Comparison of ENCODE assay signal across 9 mouse cellular contexts in the genomic region with DNA sequence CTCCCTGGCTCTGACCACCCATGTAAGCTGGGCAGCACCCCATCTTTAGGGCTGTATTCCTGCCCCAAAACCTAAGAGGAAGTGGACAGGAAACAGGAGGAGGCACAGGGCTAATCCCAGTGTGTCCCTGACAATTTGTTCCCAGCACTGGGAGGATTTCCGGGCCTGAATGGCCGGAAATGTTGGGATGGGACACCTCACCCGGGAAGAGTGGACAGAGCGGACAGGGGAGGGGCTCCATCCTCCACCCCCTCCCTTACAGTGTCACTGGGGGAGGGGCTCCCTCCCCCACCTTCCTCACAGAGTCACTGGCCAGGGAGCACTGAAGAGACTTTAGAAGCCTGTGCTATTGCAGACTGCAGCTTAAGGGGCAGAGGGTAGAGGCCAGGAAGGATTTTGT. TPM values are rescaled to one million over a fixed set of nuclear protein-coding genes. Genes with fewer than 3 reads are reported as not detected.
DNase-seq lines count a peak whose midpoint lies in the region; ATAC-seq and TF ChIP-seq lines count a peak whose summit lies in the region.
"Had no signal": no experiment of that assay in that cellular context is flagged by ENCODE, and none has a peak within 500 bp of the region (broad histone marks: within the 10 kb centered on the region; RNA-seq: fewer than 3 reads in every experiment).

No protein-coding gene starts in this region.

- H3K4me2 ChIP-seq in hindbrain, embryonic 13.5 days, result no peak overlapping the region
- H3K4me2 ChIP-seq in hindbrain, embryonic 14.5 days (replicated peaks), result no peak overlapping the region
- H3K4me2 ChIP-seq in kidney, embryonic 15.5 days, result peak overlapping the region; percentile 13
- peak overlapping the region; percentile 28; the same call in 1 of the 2 replicates for H3K4me2 ChIP-seq in lung, embryonic 15.5 days
- no peak overlapping the region for H3K4me2 ChIP-seq in forebrain, embryonic 12.5 days
- H3K4me2 ChIP-seq: midbrain, embryonic 15.5 days had no signal

- no peak for TF ChIP-seq CTCF in heart, adult 2 months (IDR thresholded peaks at IDR 0.05)
- TF ChIP-seq CTCF in thymus, adult 2 months (IDR thresholded peaks at IDR 0.05; ENCODE audit: borderline replicate concordance, control insufficient read depth, extremely low read depth, insufficient read depth, low read length, poor library complexity), result no peak

- no peak overlapping the region for H3K9ac ChIP-seq in hindbrain, embryonic 13.5 days
- H3K9ac ChIP-seq in hindbrain, embryonic 14.5 days, result no peak overlapping the region
- peak overlapping the region; percentile 30; the same call in 1 of the 2 replicates for H3K9ac ChIP-seq in heart, adult 2 months (ENCODE audit: low read depth, low read length)
- no peak overlapping the region for H3K9ac ChIP-seq in kidney, embryonic 15.5 days
- H3K9ac ChIP-seq in lung, embryonic 15.5 days, result no peak overlapping the region
- no peak overlapping the region for H3K9ac ChIP-seq in forebrain, embryonic 12.5 days
- H3K9ac ChIP-seq: midbrain, embryonic 15.5 days had no signal

- no peaks in the 10 kb centered on the region for H3K9me3 ChIP-seq in hindbrain, embryonic 13.5 days
- H3K9me3 ChIP-seq in hindbrain, embryonic 14.5 days (ENCODE audit: control insufficient read depth, low read length), result no peaks in the 10 kb centered on the region
- no peaks in the 10 kb centered on the region for H3K9me3 ChIP-seq in kidney, embryonic 15.5 days (replicated peaks)
- no peaks in the 10 kb centered on the region for H3K9me3 ChIP-seq in lung, embryonic 15.5 days
- no peaks in the 10 kb centered on the region for H3K9me3 ChIP-seq in forebrain, embryonic 12.5 days
- H3K9me3 ChIP-seq: midbrain, embryonic 15.5 days had no signal

- intact Hi-C loops in heart, adult 2 months (cut with DNase I), result loop anchor here (5.0 kb wide), 1 partner anchor 83 kb away; no protein-coding TSS in a partner anchor

- peak overlapping the region; percentile 8; the same call in 1 of the 2 replicates for H3K27ac ChIP-seq in hindbrain, embryonic 13.5 days
- H3K27ac ChIP-seq in hindbrain, embryonic 14.5 days, result no peak overlapping the region
- peak overlapping the region; percentile 79 for H3K27ac ChIP-seq in heart, adult 2 months
- H3K27ac ChIP-seq in kidney, embryonic 15.5 days, result peak overlapping the region; percentile 78
- peak overlapping the region; percentile 69 for H3K27ac ChIP-seq in lung, embryonic 15.5 days
- H3K27ac ChIP-seq in thymus, adult 2 months (ENCODE audit: control insufficient read depth, insufficient read depth, low read length), result no peak overlapping the region
- H3K27ac ChIP-seq in forebrain, embryonic 12.5 days, result no peak overlapping the region
- H3K27ac ChIP-seq: midbrain, embryonic 15.5 days had no signal

- H3K4me1 ChIP-seq in hindbrain, embryonic 13.5 days (replicated peaks), result peaks cover 26% of the 10 kb centered on the region
- 0 out of 2 replicates have a peak, but pooled peaks cover 3% of the 10 kb centered on the region for H3K4me1 ChIP-seq in hindbrain, embryonic 14.5 days (replicated peaks; ENCODE audit: control insufficient read depth, insufficient read depth, low read length)
- H3K4me1 ChIP-seq in heart, adult 2 months (ENCODE audit: control insufficient read depth, insufficient read depth, low read length), result peaks cover 24% of the 10 kb centered on the region
- peaks cover 52% of the 10 kb centered on the region for H3K4me1 ChIP-seq in kidney, embryonic 15.5 days
- peaks cover 34% of the 10 kb centered on the region for H3K4me1 ChIP-seq in lung, embryonic 15.5 days
- H3K4me1 ChIP-seq in thymus, adult 2 months (replicated peaks; ENCODE audit: control insufficient read depth, insufficient read depth, low read length), result no peaks in the 10 kb centered on the region
- 0 out of 2 replicates have a peak, but pooled peaks cover 5% of the 10 kb centered on the region for H3K4me1 ChIP-seq in forebrain, embryonic 12.5 days

- WGBS in hindbrain, embryonic 13.5 days, result 50% methylated on average over 4 of the region's 4 CpGs
- 66% methylated on average over 4 of the region's 4 CpGs for WGBS in hindbrain, embryonic 14.5 days
- 47% methylated on average over 4 of the region's 4 CpGs for WGBS in heart, adult 2 months
- 42% methylated on average over 4 of the region's 4 CpGs for WGBS in kidney, embryonic 15.5 days
- 36% methylated on average over 4 of the region's 4 CpGs for WGBS in lung, embryonic 15.5 days
- WGBS in thymus, adult 2 months, result 84% methylated on average over 4 of the region's 4 CpGs
- whole genome bisulfite sequencing in forebrain, embryonic 12.5 days, result 63% methylated on average over 4 of the region's 4 CpGs

- no peak for DNase-seq in hindbrain, embryonic 14.5 days (ENCODE audit: low spot score)
- DNase-seq in heart, adult 2 months, result peak; percentile 83 to 87
- no peak for DNase-seq in thymus, adult 2 months
- DNase-seq in thymus, adult 18-20 months, result no peak

- no peak for ATAC-seq in hindbrain, embryonic 13.5 days (ENCODE audit: low FRiP score)
- no peak for ATAC-seq in hindbrain, embryonic 14.5 days (ENCODE audit: low FRiP score)
- ATAC-seq in kidney, embryonic 15.5 days (replicated peaks; ENCODE audit: low FRiP score), result 0 out of 2 replicates have a peak, but pooled peaks have one; percentile 13
- peak; percentile 49 for ATAC-seq in lung, embryonic 15.5 days (ENCODE audit: borderline replicate concordance, extremely low read depth, low FRiP score, low TSS enrichment)
- ATAC-seq in forebrain, embryonic 12.5 days (ENCODE audit: low FRiP score), result no peak
- ATAC-seq: midbrain, embryonic 15.5 days had no signal

- no peaks in the 10 kb centered on the region for H3K36me3 ChIP-seq in hindbrain, embryonic 13.5 days
- no peaks in the 10 kb centered on the region for H3K36me3 ChIP-seq in hindbrain, embryonic 14.5 days (replicated peaks; ENCODE audit: control insufficient read depth, insufficient read depth)
- H3K36me3 ChIP-seq in heart, adult 2 months (ENCODE audit: control insufficient read depth, insufficient read depth, low read length), result peaks cover 6% of the 10 kb centered on the region
- H3K36me3 ChIP-seq in kidney, embryonic 15.5 days, result no peaks in the 10 kb centered on the region
- H3K36me3 ChIP-seq in lung, embryonic 15.5 days, result no peaks in the 10 kb centered on the region
- peaks cover 2% of the 10 kb centered on the region; the same call in 1 of the 2 replicates for H3K36me3 ChIP-seq in thymus, adult 2 months (ENCODE audit: control insufficient read depth, insufficient read depth, low read length)
- no peaks in the 10 kb centered on the region for H3K36me3 ChIP-seq in forebrain, embryonic 12.5 days (replicated peaks)
- H3K36me3 ChIP-seq: midbrain, embryonic 15.5 days had no signal

- no peaks in the 10 kb centered on the region for H3K79me2 ChIP-seq in heart, adult 2 months (replicated peaks; ENCODE audit: control insufficient read depth, insufficient read depth, low read length)

- no peak overlapping the region for H3K4me3 ChIP-seq in hindbrain, embryonic 13.5 days
- H3K4me3 ChIP-seq in hindbrain, embryonic 14.5 days (replicated peaks; ENCODE audit: low read length), result no peak overlapping the region
- peak overlapping the region; percentile 35 for H3K4me3 ChIP-seq in heart, adult 2 months
- no peak overlapping the region; the same call in 1 of the 2 replicates for H3K4me3 ChIP-seq in kidney, embryonic 15.5 days (replicated peaks)
- no peak overlapping the region for H3K4me3 ChIP-seq in lung, embryonic 15.5 days
- no peak overlapping the region for H3K4me3 ChIP-seq in thymus, adult 2 months (ENCODE audit: control insufficient read depth, insufficient read depth, low read length)
- no peak overlapping the region for H3K4me3 ChIP-seq in forebrain, embryonic 12.5 days (replicated peaks)
- H3K4me3 ChIP-seq: midbrain, embryonic 15.5 days had no signal

- 0 out of 2 replicates have a peak, but pooled peaks cover 3% of the 10 kb centered on the region for H3K27me3 ChIP-seq in hindbrain, embryonic 13.5 days
- no peaks in the 10 kb centered on the region for H3K27me3 ChIP-seq in hindbrain, embryonic 14.5 days (ENCODE audit: control insufficient read depth, insufficient read depth, low read length)
- no peaks in the 10 kb centered on the region for H3K27me3 ChIP-seq in heart, adult 2 months (ENCODE audit: control insufficient read depth, insufficient read depth, low read length)
- peaks cover 4% of the 10 kb centered on the region for H3K27me3 ChIP-seq in kidney, embryonic 15.5 days
- H3K27me3 ChIP-seq in lung, embryonic 15.5 days, result no peaks in the 10 kb centered on the region
- H3K27me3 ChIP-seq in thymus, adult 2 months (ENCODE audit: control insufficient read depth, insufficient read depth, low read length), result no peaks in the 10 kb centered on the region
- H3K27me3 ChIP-seq in forebrain, embryonic 12.5 days, result peaks cover 18% of the 10 kb centered on the region
- H3K27me3 ChIP-seq: midbrain, embryonic 15.5 days had no signal

- peak; percentile 100 for TF ChIP-seq EP300 in heart, adult 2 months (IDR thresholded peaks at IDR 0.05; ENCODE audit: insufficient read depth, low read depth, low read length)

- peak; percentile 54; the same call in 1 of the 2 replicates for TF ChIP-seq POLR2A in heart, adult 2 months (IDR thresholded peaks at IDR 0.05; ENCODE audit: insufficient read depth, low read depth, low read length)
- no peak for TF ChIP-seq POLR2A in thymus, adult 2 months (IDR thresholded peaks at IDR 0.05; ENCODE audit: control insufficient read depth, extremely low read depth, insufficient read depth, low read length, poor library complexity)

RNA-seq across cellular contexts. Expression of gene 6330409D20Rik, which starts 5.9 kb away (rescaled TPM):
- polyA plus RNA-seq in hindbrain, embryonic 13.5 days (2015; fragmentation: Nextera tagmentation; extraction: Ambion mirVana), result 3.3 and 3.7 TPM in 2 replicates
- polyA plus RNA-seq in hindbrain, embryonic 14.5 days (2014; fragmentation: Nextera tagmentation; extraction: Ambion mirVana), result 3.8 and 4.5 TPM in 2 replicates
- not detected for total RNA-seq in heart, adult 2 months (2021)
- polyA plus RNA-seq in heart, adult 2 months (2012; rRNA removed), result not detected in 2 replicates
- polyA plus RNA-seq in kidney, embryonic 15.5 days (2015; fragmentation: Nextera tagmentation; extraction: Ambion mirVana), result 0.18 TPM in 1 of 2 replicates, not detected in the other
- 0.24 and 0.25 TPM in 2 replicates for polyA plus RNA-seq in lung, embryonic 15.5 days (2015; fragmentation: Nextera tagmentation; extraction: Ambion mirVana)
- 0.20 and 0.27 TPM in 2 replicates for polyA plus RNA-seq in thymus, adult 2 months (2012; rRNA removed)
- polyA plus RNA-seq in forebrain, embryonic 12.5 days (2016; fragmentation: Nextera tagmentation; extraction: Ambion mirVana), result 1.9 and 2.1 TPM in 2 replicates

RNA-seq across cellular contexts. Expression of gene Sh2d3c, which starts 14.1 kb away (rescaled TPM):
- polyA plus RNA-seq in hindbrain, embryonic 13.5 days (2015; fragmentation: Nextera tagmentation; extraction: Ambion mirVana), result 41.8 and 50.5 TPM in 2 replicates
- polyA plus RNA-seq in hindbrain, embryonic 14.5 days (2014; fragmentation: Nextera tagmentation; extraction: Ambion mirVana), result 43.5 and 47.9 TPM in 2 replicates
- 10 to 100 TPM; 27.1 to 28.9 TPM for total RNA-seq in heart, adult 2 months (2021)
- 38.7 and 52.8 TPM in 2 replicates for polyA plus RNA-seq in heart, adult 2 months (2012; rRNA removed)
- polyA plus RNA-seq in kidney, embryonic 15.5 days (2015; fragmentation: Nextera tagmentation; extraction: Ambion mirVana), result 32.5 and 37.2 TPM in 2 replicates
- polyA plus RNA-seq in lung, embryonic 15.5 days (2015; fragmentation: Nextera tagmentation; extraction: Ambion mirVana), result 40.5 and 41.4 TPM in 2 replicates
- polyA plus RNA-seq in thymus, adult 2 months (2012; rRNA removed), result 104 and 106 TPM in 2 replicates
- 30.1 and 35.1 TPM in 2 replicates for polyA plus RNA-seq in forebrain, embryonic 12.5 days (2016; fragmentation: Nextera tagmentation; extraction: Ambion mirVana)

RNA-seq across cellular contexts. Expression of gene Cdk9, which starts 22.1 kb away (rescaled TPM):
- 74.9 and 81.9 TPM in 2 replicates for polyA plus RNA-seq in hindbrain, embryonic 13.5 days (2015; fragmentation: Nextera tagmentation; extraction: Ambion mirVana)
- 59.7 and 61.6 TPM in 2 replicates for polyA plus RNA-seq in hindbrain, embryonic 14.5 days (2014; fragmentation: Nextera tagmentation; extraction: Ambion mirVana)
- total RNA-seq in heart, adult 2 months (2021), result 10 to 100 TPM; 21.0 to 25.3 TPM
- 42.3 and 49.3 TPM in 2 replicates for polyA plus RNA-seq in heart, adult 2 months (2012; rRNA removed)
- 108 and 118 TPM in 2 replicates for polyA plus RNA-seq in kidney, embryonic 15.5 days (2015; fragmentation: Nextera tagmentation; extraction: Ambion mirVana)
- 89.6 and 98.7 TPM in 2 replicates for polyA plus RNA-seq in lung, embryonic 15.5 days (2015; fragmentation: Nextera tagmentation; extraction: Ambion mirVana)
- 220 and 239 TPM in 2 replicates for polyA plus RNA-seq in thymus, adult 2 months (2012; rRNA removed)
- 105 and 110 TPM in 2 replicates for polyA plus RNA-seq in forebrain, embryonic 12.5 days (2016; fragmentation: Nextera tagmentation; extraction: Ambion mirVana)

RNA-seq across cellular contexts. Expression of gene Tor2a, which starts 22.1 kb away (rescaled TPM):
- polyA plus RNA-seq in hindbrain, embryonic 13.5 days (2015; fragmentation: Nextera tagmentation; extraction: Ambion mirVana), result 54.2 and 54.4 TPM in 2 replicates
- 49.8 and 53.1 TPM in 2 replicates for polyA plus RNA-seq in hindbrain, embryonic 14.5 days (2014; fragmentation: Nextera tagmentation; extraction: Ambion mirVana)
- 1 to 10 TPM; 8.2 to 9.4 TPM for total RNA-seq in heart, adult 2 months (2021)
- 19.4 and 22.2 TPM in 2 replicates for polyA plus RNA-seq in heart, adult 2 months (2012; rRNA removed)
- 64.8 and 70.5 TPM in 2 replicates for polyA plus RNA-seq in kidney, embryonic 15.5 days (2015; fragmentation: Nextera tagmentation; extraction: Ambion mirVana)
- polyA plus RNA-seq in lung, embryonic 15.5 days (2015; fragmentation: Nextera tagmentation; extraction: Ambion mirVana), result 63.9 and 65.6 TPM in 2 replicates
- 169 and 171 TPM in 2 replicates for polyA plus RNA-seq in thymus, adult 2 months (2012; rRNA removed)
- polyA plus RNA-seq in forebrain, embryonic 12.5 days (2016; fragmentation: Nextera tagmentation; extraction: Ambion mirVana), result 53.3 and 57.0 TPM in 2 replicates

RNA-seq across cellular contexts. Expression of gene Fpgs, which starts 31.0 kb away (rescaled TPM):
- 14.5 and 16.4 TPM in 2 replicates for polyA plus RNA-seq in hindbrain, embryonic 13.5 days (2015; fragmentation: Nextera tagmentation; extraction: Ambion mirVana)
- polyA plus RNA-seq in hindbrain, embryonic 14.5 days (2014; fragmentation: Nextera tagmentation; extraction: Ambion mirVana), result 14.8 and 16.3 TPM in 2 replicates
- 1 to 10 TPM; 4.6 to 5.7 TPM for total RNA-seq in heart, adult 2 months (2021)
- 17.8 and 18.0 TPM in 2 replicates for polyA plus RNA-seq in heart, adult 2 months (2012; rRNA removed)
- polyA plus RNA-seq in kidney, embryonic 15.5 days (2015; fragmentation: Nextera tagmentation; extraction: Ambion mirVana), result 33.7 and 40.3 TPM in 2 replicates
- 27.9 and 28.6 TPM in 2 replicates for polyA plus RNA-seq in lung, embryonic 15.5 days (2015; fragmentation: Nextera tagmentation; extraction: Ambion mirVana)
- polyA plus RNA-seq in thymus, adult 2 months (2012; rRNA removed), result 61.8 and 65.7 TPM in 2 replicates
- 16.4 and 19.6 TPM in 2 replicates for polyA plus RNA-seq in forebrain, embryonic 12.5 days (2016; fragmentation: Nextera tagmentation; extraction: Ambion mirVana)

Comparison
In these comparisons a context has a peak if more than half of its experiments do, and no peak if none do; other contexts are left out.
1. H3K27ac ChIP-seq: peak in hindbrain, embryonic 13.5 days (single experiment), heart, adult 2 months (single experiment), kidney, embryonic 15.5 days (single experiment) and lung, embryonic 15.5 days (single experiment); none in hindbrain, embryonic 14.5 days (single experiment), thymus, adult 2 months (single experiment) and forebrain, embryonic 12.5 days (single experiment).
2. ATAC-seq: peak in kidney, embryonic 15.5 days (single experiment) and lung, embryonic 15.5 days (single experiment); none in hindbrain, embryonic 13.5 days (single experiment), hindbrain, embryonic 14.5 days (single experiment) and forebrain, embryonic 12.5 days (single experiment).
3. H3K4me2 ChIP-seq: peak in kidney, embryonic 15.5 days (single experiment) and lung, embryonic 15.5 days (single experiment); none in hindbrain, embryonic 13.5 days (single experiment), hindbrain, embryonic 14.5 days (single experiment) and forebrain, embryonic 12.5 days (single experiment).
4. DNase-seq: peak in heart, adult 2 months (2 of 2); none in hindbrain, embryonic 14.5 days (single experiment), thymus, adult 2 months (single experiment) and thymus, adult 18-20 months (0 of 2).